Mouse (Mus musculus): Measurements from ENCODE around the gene Ube2u. TPM values are rescaled to one million over a fixed set of nuclear protein-coding genes. Genes with fewer than 3 reads are reported as not detected.

The Ube2u gene
- polyA plus RNA-seq, 1 experiment = not detected

GRCm38 (mm10) chr4:100597049-100597448 is 118.4 kb downstream of the Ube2u start:
- Histone ChIP-seq H3K79me2 (ENCODE audit: control insufficient read depth, insufficient read depth) (no peaks in the 10 kb centered on the region), H3K4me3 (no peak overlapping the region), H3K4me2 (ENCODE audit: low read depth) (no peak overlapping the region), H3ac (ENCODE audit: control insufficient read depth, insufficient read length) (no peak overlapping the region), H3K27me3 (ENCODE audit: control insufficient read depth, insufficient read depth, insufficient read length) (no peaks in the 10 kb centered on the region), H3K36me3 (ENCODE audit: control insufficient read depth, insufficient read depth) (no peaks in the 10 kb centered on the region)
- no peak for TF ChIP-seq POLR2A (IDR thresholded peaks at IDR 0.05; ENCODE audit: insufficient read length, low read depth)
- TF ChIP-seq MYOG (IDR thresholded peaks at IDR 0.05; ENCODE audit: control insufficient read depth in 1 of 3, insufficient read depth in 1 of 3, insufficient read length in 2 of 3, low read depth in 2 of 3) = no peak
- no peak for TF ChIP-seq MYOD1 (IDR thresholded peaks at IDR 0.05; ENCODE audit: control insufficient read depth in 1 of 3, insufficient read length in 2 of 3, low read depth in 2 of 3)
- TF ChIP-seq USF1 (IDR thresholded peaks at IDR 0.05; ENCODE audit: low read depth) = no peak
- no peak for TF ChIP-seq TCF3 (IDR thresholded peaks at IDR 0.05; ENCODE audit: insufficient read length, low read depth)
- no peak for TF ChIP-seq MAX (IDR thresholded peaks at IDR 0.05; ENCODE audit: low read depth)
- TF ChIP-seq TCF12 (IDR thresholded peaks at IDR 0.05; ENCODE audit: insufficient read depth, poor library complexity, severe bottlenecking) = no peak
- no peak for TF ChIP-seq SRF (IDR thresholded peaks at IDR 0.05; ENCODE audit: control insufficient read depth, insufficient read length, low read depth)
- TF ChIP-seq REST (IDR thresholded peaks at IDR 0.05; ENCODE audit: insufficient read depth, insufficient read length) = no peak
- no peak for TF ChIP-seq E2F4 (IDR thresholded peaks at IDR 0.05; ENCODE audit: insufficient read depth)
- TF ChIP-seq CEBPB (IDR thresholded peaks at IDR 0.05; ENCODE audit: insufficient read depth, poor library complexity, severe bottlenecking) = no peak
- TF ChIP-seq POLR2AphosphoS2 (IDR thresholded peaks at IDR 0.05; ENCODE audit: insufficient read length, low read depth) = no peak
